Mouse (Mus musculus) neural tube, embryonic 12.5 days (tissue): Measurements from ENCODE around the gene Dennd6a. TPM values are rescaled to one million over a fixed set of nuclear protein-coding genes. Genes with fewer than 3 reads are reported as not detected.
"Not testable (repeated sequence)": the region's sequence is repeated elsewhere in the genome, so short reads cannot be mapped to it uniquely, and the experiment has no call there.

ENCODE experiments used
- ATAC-seq: fragments of 200-750 bp; cut with Nextera tagmentation; 2 replicates; pipeline ENCODE4 v1.8.0; 2017; ENCODE audit warnings: low read depth, mild to moderate bottlenecking, moderate TSS enrichment, moderate library complexity; ENCODE audit not compliant: low FRiP score
- H3K27ac ChIP-seq: fragments of 300-500 bp; sonication (generic); 2 replicates; pipeline ENCODE4 v1.5.1; 2016
- H3K27me3 ChIP-seq: fragments of 300-500 bp; sonication (generic); replicated peaks from 2 replicates; pipeline ENCODE4 v1.6.1; 2016; ENCODE audit warnings: mild to moderate bottlenecking
- H3K36me3 ChIP-seq: fragments of 300-500 bp; sonication (generic); 2 replicates; pipeline ENCODE4 v1.6.1; 2016; ENCODE audit warnings: mild to moderate bottlenecking
- H3K4me1 ChIP-seq: fragments of 300-500 bp; sonication (generic); 2 replicates; pipeline ENCODE4 v1.6.1; 2016
- H3K4me2 ChIP-seq: fragments of 300-500 bp; sonication (generic); replicated peaks from 2 replicates; pipeline ENCODE4 v1.6.1; 2016; ENCODE audit warnings: mild to moderate bottlenecking
- H3K4me3 ChIP-seq: fragments of 300-500 bp; sonication (generic); 2 replicates; pipeline ENCODE4 v1.5.1; 2016
- H3K9ac ChIP-seq: fragments of 300-500 bp; sonication (generic); 2 replicates; pipeline ENCODE4 v1.6.1; 2016; ENCODE audit warnings: mild to moderate bottlenecking
- H3K9me3 ChIP-seq: fragments of 300-500 bp; sonication (generic); 2 replicates; pipeline ENCODE4 v1.6.1; 2016; ENCODE audit warnings: mild to moderate bottlenecking
- WGBS: fragments of 180-500 bp; shearing (Covaris S2); methylation state at CpG from one replicate; pipeline ENCODE4 v1.1.7; 2016; 5-methylcytosine and 5-hydroxymethylcytosine counted together
- polyA plus RNA-seq: library from polyadenylated mRNA; unstranded; fragments of >200 nt; fragmentation: Nextera tagmentation; extraction: Ambion mirVana; gene quantifications from 2 replicates; pipeline ENCODE4 v1.2.1, GENCODE M21; 2016

The Dennd6a gene
- polyA plus RNA-seq, 1 experiment from 2014 or later: 31.5 TPM

- Histone ChIP-seq H3K4me3 (no peak overlapping the region), H3K9me3 (no peaks in the 10 kb centered on the region), H3K4me1 (peaks cover 4% of the 10 kb centered on the region), H3K4me2 (no peak overlapping the region), H3K36me3 (peaks cover 23% of the 10 kb centered on the region), H3K27ac (no peak overlapping the region), H3K27me3 (no peaks in the 10 kb centered on the region), H3K9ac (no peak overlapping the region)
- ATAC-seq: no peak
- WGBS: 83% methylated on average over 3 of the region's 3 CpGs
Observed at GRCm38 (mm10) chr14:26662016-26662415, 88.4 kb downstream of the Dennd6a start.

GRCm38 (mm10) chr14:26662488-26662887 is 88.8 kb downstream of the Dennd6a start:
- WGBS: 84% methylated on average over 2 of the region's 2 CpGs
- H3K9me3 ChIP-seq: no peaks in the 10 kb centered on the region
- no peak overlapping the region for H3K4me3 ChIP-seq
- H3K36me3 ChIP-seq: peaks cover 23% of the 10 kb centered on the region
- H3K27me3 ChIP-seq: no peaks in the 10 kb centered on the region
- H3K9ac ChIP-seq: no peak overlapping the region
- no peak overlapping the region for H3K27ac ChIP-seq
- peaks cover 8% of the 10 kb centered on the region for H3K4me1 ChIP-seq
- H3K4me2 ChIP-seq: no peak overlapping the region
- ATAC-seq: no peak

GRCm38 (mm10) chr14:26663851-26664250 is 90.2 kb downstream of the Dennd6a start:
- no peak overlapping the region for H3K27ac ChIP-seq
- H3K4me1 ChIP-seq: peaks cover 21% of the 10 kb centered on the region
- H3K9me3 ChIP-seq: no peaks in the 10 kb centered on the region
- no peaks in the 10 kb centered on the region for H3K27me3 ChIP-seq
- H3K4me2 ChIP-seq: no peak overlapping the region
- H3K9ac ChIP-seq: no peak overlapping the region
- ATAC-seq: no peak
- peaks cover 23% of the 10 kb centered on the region for H3K36me3 ChIP-seq
- H3K4me3 ChIP-seq: no peak overlapping the region
- 91% methylated on average over 2 of the region's 2 CpGs for WGBS

- WGBS: 27% methylated on average over 6 of the region's 6 CpGs
- ATAC-seq: no peak
- Histone ChIP-seq H3K4me1 (peaks cover 26% of the 10 kb centered on the region), H3K27me3 (no peaks in the 10 kb centered on the region), H3K36me3 (peaks cover 17% of the 10 kb centered on the region), H3K9ac (peak overlapping the region; percentile 87), H3K4me3 (peak overlapping the region; percentile 97), H3K4me2 (peak overlapping the region; percentile 100), H3K9me3 (no peaks in the 10 kb centered on the region), H3K27ac (no peak overlapping the region)
Observed at GRCm38 (mm10) chr14:26667991-26668370, 94.3 kb downstream of the Dennd6a start.

GRCm38 (mm10) chr14:26668371-26669291 is 95.0 kb downstream of the Dennd6a start:
- peak overlapping the region; percentile 47; the same call in 1 of the 2 replicates for H3K27ac ChIP-seq
- H3K4me2 ChIP-seq: peak overlapping the region; percentile 100
- H3K4me3 ChIP-seq: peak overlapping the region; percentile 97
- WGBS: 1% methylated on average over 73 of the region's 73 CpGs
- H3K4me1 ChIP-seq: peaks cover 26% of the 10 kb centered on the region
- peak overlapping the region; percentile 87 for H3K9ac ChIP-seq
- H3K9me3 ChIP-seq: no peaks in the 10 kb centered on the region
- no peaks in the 10 kb centered on the region for H3K27me3 ChIP-seq
- ATAC-seq: peak; percentile 50; the same call in 1 of the 2 replicates
- H3K36me3 ChIP-seq: peaks cover 17% of the 10 kb centered on the region

- under 1% methylated on average over 70 of the region's 70 CpGs for WGBS
Observed at GRCm38 (mm10) chr14:26669292-26670073, 95.8 kb downstream of the Dennd6a start, which contains the start of gene Pde12. Pde12 (minus strand) TSS chr14:26669883.

GRCm38 (mm10) chr14:26670964-26671363 is 97.3 kb downstream of the Dennd6a start:
- H3K27ac ChIP-seq: no peak overlapping the region
- H3K4me3 ChIP-seq: no peak overlapping the region
- H3K4me2 ChIP-seq: no peak overlapping the region
- peaks cover 3% of the 10 kb centered on the region; the same call in 1 of the 2 replicates for H3K27me3 ChIP-seq
- H3K4me1 ChIP-seq: peaks cover 26% of the 10 kb centered on the region
- ATAC-seq: no peak
- peaks cover 2% of the 10 kb centered on the region for H3K36me3 ChIP-seq
- no peaks in the 10 kb centered on the region for H3K9me3 ChIP-seq
- no peak overlapping the region for H3K9ac ChIP-seq

More at GRCm38 (mm10) chr14:26669292-26670073, 95.8 kb downstream of the Dennd6a start, which contains the start of gene Pde12:
- peak; percentile 94 for ATAC-seq
- Histone ChIP-seq H3K4me3 (peak within 1 kb of the TSS; percentile 97), H3K9ac (peak within 1 kb of the TSS; percentile 87), H3K27me3 (no peaks in the 10 kb centered on the region), H3K4me1 (peaks cover 26% of the 10 kb centered on the region), H3K27ac (peak within 1 kb of the TSS; percentile 47; the same call in 1 of the 2 replicates), H3K9me3 (no peaks in the 10 kb centered on the region), H3K36me3 (peaks cover 14% of the 10 kb centered on the region), H3K4me2 (peak within 1 kb of the TSS; percentile 100)

- H3K9ac ChIP-seq, H3K4me3 ChIP-seq, H3K27ac ChIP-seq, H3K27me3 ChIP-seq, ATAC-seq, H3K9me3 ChIP-seq, H3K36me3 ChIP-seq, H3K4me2 ChIP-seq: not testable (repeated sequence)
- peaks cover 22% of the 10 kb centered on the region for H3K4me1 ChIP-seq
- WGBS: 72% methylated on average over 17 of the region's 17 CpGs
Observed at GRCm38 (mm10) chr14:26671870-26672615, 98.4 kb downstream of the Dennd6a start.

- H3K4me3 ChIP-seq, H3K27ac ChIP-seq, H3K36me3 ChIP-seq, H3K4me1 ChIP-seq, H3K9ac ChIP-seq, H3K9me3 ChIP-seq, ATAC-seq, H3K4me2 ChIP-seq, H3K27me3 ChIP-seq: not testable (repeated sequence)
- WGBS: 92% methylated on average over 2 of the region's 2 CpGs
Observed at GRCm38 (mm10) chr14:26674476-26675169, 101.0 kb downstream of the Dennd6a start.

GRCm38 (mm10) chr14:26675371-26675770 is 101.7 kb downstream of the Dennd6a start:
- H3K4me2 ChIP-seq: no peak overlapping the region
- WGBS: 23% methylated on average over 12 of the region's 12 CpGs
- H3K9me3 ChIP-seq: no peaks in the 10 kb centered on the region
- H3K4me3 ChIP-seq: no peak overlapping the region
- H3K9ac ChIP-seq: no peak overlapping the region
- peaks cover 4% of the 10 kb centered on the region; the same call in 1 of the 2 replicates for H3K4me1 ChIP-seq
- no peaks in the 10 kb centered on the region for H3K36me3 ChIP-seq
- no peak for ATAC-seq
- H3K27ac ChIP-seq: no peak overlapping the region
- H3K27me3 ChIP-seq: peaks cover 4% of the 10 kb centered on the region; the same call in 1 of the 2 replicates

GRCm38 (mm10) chr14:26675791-26676190 is 102.1 kb downstream of the Dennd6a start:
- no peak overlapping the region for H3K4me2 ChIP-seq
- no peak overlapping the region for H3K9ac ChIP-seq
- peaks cover 4% of the 10 kb centered on the region; the same call in 1 of the 2 replicates for H3K27me3 ChIP-seq
- H3K4me1 ChIP-seq: no peaks in the 10 kb centered on the region
- 83% methylated on average over 5 of the region's 5 CpGs for WGBS
- no peak for ATAC-seq
- H3K27ac ChIP-seq: no peak overlapping the region
- no peak overlapping the region for H3K4me3 ChIP-seq
- H3K36me3 ChIP-seq: no peaks in the 10 kb centered on the region
- H3K9me3 ChIP-seq: no peaks in the 10 kb centered on the region
